In the genomic region with DNA sequence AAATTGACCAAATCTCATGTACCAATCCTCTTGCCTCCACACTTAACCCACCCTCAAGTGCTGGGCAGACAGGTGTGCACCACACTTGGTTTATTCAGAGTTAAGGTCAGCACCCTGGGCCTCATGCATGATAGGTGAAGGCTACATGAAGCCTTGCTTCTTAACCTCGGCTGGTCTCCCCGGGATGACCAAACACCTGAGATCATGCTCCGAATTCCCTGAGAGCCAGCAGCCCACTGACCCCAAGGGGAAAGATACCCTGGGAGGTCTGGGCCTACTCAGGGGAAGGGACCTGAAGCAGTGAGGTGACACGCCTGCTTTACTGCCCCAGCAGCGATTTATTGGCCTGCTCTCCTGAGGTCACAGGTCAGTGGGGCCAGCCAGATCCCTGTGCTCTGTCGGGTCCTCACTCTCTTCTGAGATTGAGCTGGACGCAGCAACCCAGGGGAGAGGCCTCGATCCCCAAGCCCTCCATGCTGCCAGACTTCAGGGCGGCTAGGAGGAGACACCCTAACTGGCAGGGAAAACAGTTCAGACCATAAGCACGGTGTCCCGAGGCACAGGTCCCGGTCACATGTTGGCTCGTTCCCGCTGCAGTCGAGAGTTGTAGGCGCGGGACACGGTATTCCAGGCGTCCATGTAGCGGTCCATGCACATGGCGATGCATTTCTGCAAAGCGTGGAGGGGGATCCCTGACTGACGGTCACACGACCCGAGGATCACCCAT, we compare ENCODE assay signal across 8 mouse cellular contexts. TPM values are rescaled to one million over a fixed set of nuclear protein-coding genes. Genes with fewer than 3 reads are reported as not detected.
A peak's percentile ranks its signal among the peaks of the same experiment; 100 is the strongest.
DNase-seq lines count a peak whose midpoint lies in the region; ATAC-seq and TF ChIP-seq lines count a peak whose summit lies in the region.

No protein-coding gene starts in this region.

- TF ChIP-seq CTCF in left cerebral cortex, adult 2 months (IDR thresholded peaks at IDR 0.05): no peak

- peak overlapping the region; percentile 84 for H3K4me3 ChIP-seq in left cerebral cortex, adult 2 months
- peak overlapping the region; percentile 73 for H3K4me3 ChIP-seq in embryonic facial prominence, embryonic 14.5 days (ENCODE audit: low read depth, low read length)
- H3K4me3 ChIP-seq in intestine, embryonic 14.5 days (ENCODE audit: low read depth, low read length): peak overlapping the region; percentile 86
- H3K4me3 ChIP-seq in neural tube, embryonic 13.5 days: peak overlapping the region; percentile 92

- peak overlapping the region; percentile 72 for H3K4me2 ChIP-seq in embryonic facial prominence, embryonic 14.5 days (ENCODE audit: low read depth, low read length)
- H3K4me2 ChIP-seq in intestine, embryonic 14.5 days (ENCODE audit: low read length): peak overlapping the region; percentile 94
- peak overlapping the region; percentile 98 for H3K4me2 ChIP-seq in neural tube, embryonic 13.5 days

- H3K27me3 ChIP-seq in embryonic facial prominence, embryonic 14.5 days (replicated peaks; ENCODE audit: control insufficient read depth, insufficient read depth, low read length): no peaks in the 10 kb centered on the region
- no peaks in the 10 kb centered on the region for H3K27me3 ChIP-seq in intestine, embryonic 14.5 days (replicated peaks; ENCODE audit: control insufficient read depth, insufficient read depth, low read length)
- H3K27me3 ChIP-seq in neural tube, embryonic 13.5 days: no peaks in the 10 kb centered on the region

- no peak for DNase-seq in left cerebral cortex, adult 2 months (ENCODE audit: extremely low spot score in 1 of 2, low spot score in 2 of 2)
- no peak for DNase-seq in left cerebral cortex, postnatal 4 days
- DNase-seq in embryonic facial prominence, embryonic 14.5 days (ENCODE audit: low spot score): no peak
- DNase-seq in intestine, embryonic 14.5 days (ENCODE audit: low spot score): no peak
- no peak for DNase-seq in thymus, postnatal 14 days
- no peak for DNase-seq in T-cell, adult 2 months (ENCODE audit: low spot score)
- no peak for DNase-seq in right cerebral cortex, postnatal 14 days

- H3K27ac ChIP-seq in left cerebral cortex, adult 2 months: peak overlapping the region; percentile 98
- H3K27ac ChIP-seq in embryonic facial prominence, embryonic 14.5 days (replicated peaks; ENCODE audit: low read depth, low read length): no peak overlapping the region
- H3K27ac ChIP-seq in intestine, embryonic 14.5 days (ENCODE audit: low read depth): no peak overlapping the region
- peak overlapping the region; percentile 94 for H3K27ac ChIP-seq in neural tube, embryonic 13.5 days (replicated peaks)

- no peak for ATAC-seq in embryonic facial prominence, embryonic 14.5 days (ENCODE audit: low read depth)
- ATAC-seq in intestine, embryonic 14.5 days (replicated peaks; ENCODE audit: low FRiP score, low TSS enrichment, low read depth): no peak
- peak; percentile 1; the same call in 1 of the 2 replicates for ATAC-seq in neural tube, embryonic 13.5 days (ENCODE audit: low read depth)

- peak overlapping the region; percentile 75 for H3K9ac ChIP-seq in embryonic facial prominence, embryonic 14.5 days (ENCODE audit: low read depth, low read length)
- H3K9ac ChIP-seq in intestine, embryonic 14.5 days (ENCODE audit: low read length): peak overlapping the region; percentile 72
- peak overlapping the region; percentile 91 for H3K9ac ChIP-seq in neural tube, embryonic 13.5 days

- peaks cover 10% of the 10 kb centered on the region for H3K4me1 ChIP-seq in embryonic facial prominence, embryonic 14.5 days (ENCODE audit: control insufficient read depth, insufficient read depth, low read length)
- peaks cover 12% of the 10 kb centered on the region for H3K4me1 ChIP-seq in intestine, embryonic 14.5 days (replicated peaks; ENCODE audit: control insufficient read depth, insufficient read depth, low read length)
- H3K4me1 ChIP-seq in neural tube, embryonic 13.5 days (replicated peaks): peaks cover 30% of the 10 kb centered on the region

- H3K36me3 ChIP-seq in embryonic facial prominence, embryonic 14.5 days (ENCODE audit: control insufficient read depth, insufficient read depth, low read length): peaks cover 38% of the 10 kb centered on the region
- H3K36me3 ChIP-seq in intestine, embryonic 14.5 days (ENCODE audit: control insufficient read depth, insufficient read depth, low read length): peaks cover 42% of the 10 kb centered on the region
- H3K36me3 ChIP-seq in neural tube, embryonic 13.5 days: peaks cover 45% of the 10 kb centered on the region

- 16% methylated on average over 23 of the region's 25 CpGs for WGBS in embryonic facial prominence, embryonic 14.5 days
- WGBS in intestine, embryonic 14.5 days: 10% methylated on average over 25 of the region's 25 CpGs
- WGBS in neural tube, embryonic 13.5 days: 14% methylated on average over 25 of the region's 25 CpGs

- no peaks in the 10 kb centered on the region for H3K9me3 ChIP-seq in embryonic facial prominence, embryonic 14.5 days (ENCODE audit: control insufficient read depth, low read length)
- no peaks in the 10 kb centered on the region for H3K9me3 ChIP-seq in intestine, embryonic 14.5 days (ENCODE audit: control insufficient read depth, low read length)
- no peaks in the 10 kb centered on the region for H3K9me3 ChIP-seq in neural tube, embryonic 13.5 days

- intact Hi-C loops in left cerebral cortex, adult 2 months (cut with DNase I): loop anchor here (5.0 kb wide), 1 partner anchor 152 kb away; no protein-coding TSS in a partner anchor
- intact Hi-C loops in left cerebral cortex, postnatal 4 days (cut with DNase I): no loop called here

RNA-seq across cellular contexts. Expression of gene Timm13, which starts 1.0 kb away (rescaled TPM):
- total RNA-seq in left cerebral cortex, adult 2 months (2021): 100 to 1,000 TPM; 136 to 138 TPM
- 100 to 1,000 TPM; 147 TPM for total RNA-seq in left cerebral cortex, postnatal 4 days (2021)
- polyA plus RNA-seq in embryonic facial prominence, embryonic 14.5 days (2014; fragmentation: Nextera tagmentation; extraction: Ambion mirVana): 325 and 348 TPM in 2 replicates
- 392 and 393 TPM in 2 replicates for polyA plus RNA-seq in intestine, embryonic 14.5 days (2014; fragmentation: Nextera tagmentation; extraction: Ambion mirVana)
- polyA plus RNA-seq in neural tube, embryonic 13.5 days (2015; fragmentation: Nextera tagmentation; extraction: Ambion mirVana): 328 and 331 TPM in 2 replicates

RNA-seq across cellular contexts. Expression of gene Lmnb2, which starts 18.3 kb away (rescaled TPM):
- total RNA-seq in left cerebral cortex, adult 2 months (2021): 10 to 100 TPM; 20.0 to 20.3 TPM
- 10 to 100 TPM; 28.5 to 35.7 TPM for total RNA-seq in left cerebral cortex, postnatal 4 days (2021)
- polyA plus RNA-seq in embryonic facial prominence, embryonic 14.5 days (2014; fragmentation: Nextera tagmentation; extraction: Ambion mirVana): 21.6 and 22.9 TPM in 2 replicates
- 15.5 and 18.3 TPM in 2 replicates for polyA plus RNA-seq in intestine, embryonic 14.5 days (2014; fragmentation: Nextera tagmentation; extraction: Ambion mirVana)
- 38.3 and 41.6 TPM in 2 replicates for polyA plus RNA-seq in neural tube, embryonic 13.5 days (2015; fragmentation: Nextera tagmentation; extraction: Ambion mirVana)

RNA-seq across cellular contexts. Expression of gene Tmprss9, which starts 28.1 kb away (rescaled TPM):
- total RNA-seq in left cerebral cortex, adult 2 months (2021): under 1 TPM; 0.18 to 0.19 TPM
- total RNA-seq in left cerebral cortex, postnatal 4 days (2021): under 1 TPM; 0.12 to 0.42 TPM
- polyA plus RNA-seq in embryonic facial prominence, embryonic 14.5 days (2014; fragmentation: Nextera tagmentation; extraction: Ambion mirVana): 0.06 and 0.08 TPM in 2 replicates
- polyA plus RNA-seq in intestine, embryonic 14.5 days (2014; fragmentation: Nextera tagmentation; extraction: Ambion mirVana): 0.04 TPM in 1 of 2 replicates, not detected in the other
- 0.08 and 0.31 TPM in 2 replicates for polyA plus RNA-seq in neural tube, embryonic 13.5 days (2015; fragmentation: Nextera tagmentation; extraction: Ambion mirVana)

RNA-seq across cellular contexts. Expression of gene Gadd45b, which starts 30.1 kb away (rescaled TPM):
- 10 to 100 TPM; 24.0 to 36.0 TPM for total RNA-seq in left cerebral cortex, adult 2 months (2021)
- total RNA-seq in left cerebral cortex, postnatal 4 days (2021): 1 to 10 TPM; 5.3 to 6.2 TPM
- polyA plus RNA-seq in embryonic facial prominence, embryonic 14.5 days (2014; fragmentation: Nextera tagmentation; extraction: Ambion mirVana): 35.5 and 39.9 TPM in 2 replicates
- polyA plus RNA-seq in intestine, embryonic 14.5 days (2014; fragmentation: Nextera tagmentation; extraction: Ambion mirVana): 18.2 and 21.2 TPM in 2 replicates
- 8.8 and 9.0 TPM in 2 replicates for polyA plus RNA-seq in neural tube, embryonic 13.5 days (2015; fragmentation: Nextera tagmentation; extraction: Ambion mirVana)

RNA-seq across cellular contexts. Expression of gene Sppl2b, which starts 44.7 kb away (rescaled TPM):
- 10 to 100 TPM; 55.6 to 62.5 TPM for total RNA-seq in left cerebral cortex, adult 2 months (2021)
- total RNA-seq in left cerebral cortex, postnatal 4 days (2021): 10 to 100 TPM; 77.4 to 86.2 TPM
- 37.6 and 40.8 TPM in 2 replicates for polyA plus RNA-seq in embryonic facial prominence, embryonic 14.5 days (2014; fragmentation: Nextera tagmentation; extraction: Ambion mirVana)
- 27.0 and 30.6 TPM in 2 replicates for polyA plus RNA-seq in intestine, embryonic 14.5 days (2014; fragmentation: Nextera tagmentation; extraction: Ambion mirVana)
- polyA plus RNA-seq in neural tube, embryonic 13.5 days (2015; fragmentation: Nextera tagmentation; extraction: Ambion mirVana): 62.0 and 66.2 TPM in 2 replicates

Comparison
In these comparisons a context has a peak if more than half of its experiments do, and no peak if none do; other contexts are left out.
1. H3K27ac ChIP-seq: peak in left cerebral cortex, adult 2 months (single experiment) and neural tube, embryonic 13.5 days (single experiment); none in embryonic facial prominence, embryonic 14.5 days (single experiment) and intestine, embryonic 14.5 days (single experiment).
2. Peak in every context shown above with its lines, with median percentiles within 50 percentile points of each other: H3K4me3 ChIP-seq, H3K4me2 ChIP-seq and H3K9ac ChIP-seq.